Mouse (Mus musculus): ENCODE data around the gene Sox10. TPM values are rescaled to one million over a fixed set of nuclear protein-coding genes. Genes with fewer than 3 reads are reported as not detected.

The Sox10 gene
- polyA plus RNA-seq, 1 experiment: 0.75 TPM

DNA sequence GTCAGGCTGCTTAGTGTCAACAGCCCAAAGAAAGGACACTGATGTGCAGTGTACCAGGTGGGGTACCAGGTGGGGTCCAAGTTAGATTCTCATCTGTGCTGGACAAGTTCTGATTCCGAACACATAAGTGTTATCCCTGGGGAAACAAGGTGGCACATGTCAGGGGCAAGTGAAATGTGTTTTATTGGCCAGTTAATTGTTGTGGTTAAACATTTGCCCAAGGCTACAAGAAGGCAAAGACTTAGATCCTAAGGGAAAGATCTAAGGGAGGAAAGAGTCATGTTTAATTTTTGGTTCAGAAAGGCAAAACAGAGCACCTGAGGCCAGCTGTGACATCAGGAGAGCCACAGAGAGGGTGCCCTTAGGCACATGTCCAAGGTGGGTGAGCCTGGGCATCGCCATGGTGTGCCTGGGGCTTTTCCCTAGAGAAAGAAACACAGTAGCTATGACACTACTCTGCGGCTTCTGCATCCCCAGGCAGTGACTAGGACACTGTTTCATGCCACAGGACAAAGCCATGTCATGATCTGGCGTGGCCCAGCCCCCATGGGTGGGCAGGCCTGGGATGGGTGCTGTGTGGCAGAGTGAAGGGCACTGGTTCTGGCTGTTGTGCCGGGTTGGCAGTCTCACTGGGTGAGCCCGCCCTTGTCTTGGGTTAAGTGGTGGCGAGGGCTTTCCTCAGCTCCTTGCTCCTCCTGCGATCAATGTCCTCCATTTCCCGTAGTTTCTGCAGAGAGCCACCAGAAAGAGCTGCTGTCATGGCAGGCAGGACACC lies 30.4 kb downstream of the Sox10 start:
- DNase-seq: peak; percentile 50
- peaks cover 37% of the 10 kb centered on the region for H3K4me1 ChIP-seq (ENCODE audit: control insufficient read depth, insufficient read depth, low read length)
- peak overlapping the region; percentile 68 for H3K27ac ChIP-seq (ENCODE audit: insufficient read depth, low read depth, low read length)
- no peak overlapping the region for H3K4me3 ChIP-seq (ENCODE audit: insufficient read depth, low read depth, low read length)
- H3K36me3 ChIP-seq (ENCODE audit: control insufficient read depth, insufficient read depth, low read length): no peaks in the 10 kb centered on the region
- no peaks in the 10 kb centered on the region for H3K27me3 ChIP-seq (replicated peaks; ENCODE audit: control insufficient read depth, insufficient read depth, low read length)
- 68% methylated on average over 9 of the region's 9 CpGs for WGBS
- TF ChIP-seq CTCF (conservative IDR thresholded peaks at IDR 0.05; ENCODE audit: insufficient read depth, insufficient read length, low read depth, low read length) (no peak), POLR2A (IDR thresholded peaks at IDR 0.05; ENCODE audit: low read depth, low read length) (no peak)

DNA sequence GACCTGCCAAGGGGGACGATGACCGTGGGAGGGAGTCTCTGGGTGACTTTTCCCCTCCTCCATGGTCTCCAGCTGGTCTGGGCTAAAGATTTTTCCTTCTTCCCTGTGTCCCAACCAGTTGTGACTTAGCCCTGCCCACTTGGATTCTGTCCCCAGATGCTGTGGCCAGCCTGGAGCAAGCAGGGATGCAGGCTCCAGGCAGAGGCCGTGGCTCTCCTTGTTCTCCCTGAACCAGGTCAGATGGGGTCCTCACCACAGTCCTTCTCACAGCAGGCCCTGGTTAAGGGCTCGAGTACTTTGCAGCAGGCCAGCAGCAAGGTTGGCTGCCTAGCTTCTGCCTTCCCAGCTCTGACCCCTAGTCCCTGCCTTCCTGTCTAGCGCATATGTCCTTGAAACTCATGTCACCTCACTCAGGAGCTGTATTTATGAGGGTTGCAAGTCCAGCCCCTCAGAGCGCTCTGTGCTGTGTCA lies 31.8 kb downstream of the Sox10 start:
- Histone ChIP-seq H3K4me1 (ENCODE audit: control insufficient read depth, insufficient read depth, low read length) (peaks cover 37% of the 10 kb centered on the region), H3K27ac (ENCODE audit: insufficient read depth, low read depth, low read length) (peak overlapping the region; percentile 68), H3K36me3 (ENCODE audit: control insufficient read depth, insufficient read depth, low read length) (no peaks in the 10 kb centered on the region), H3K27me3 (replicated peaks; ENCODE audit: control insufficient read depth, insufficient read depth, low read length) (no peaks in the 10 kb centered on the region), H3K4me3 (ENCODE audit: insufficient read depth, low read depth, low read length) (no peak overlapping the region)
- 60% methylated on average over 6 of the region's 6 CpGs for WGBS
- TF ChIP-seq POLR2A (IDR thresholded peaks at IDR 0.05; ENCODE audit: low read depth, low read length): no peak
- TF ChIP-seq CTCF (conservative IDR thresholded peaks at IDR 0.05; ENCODE audit: insufficient read depth, insufficient read length, low read depth, low read length): no peak
- DNase-seq: peak; percentile 62

DNA sequence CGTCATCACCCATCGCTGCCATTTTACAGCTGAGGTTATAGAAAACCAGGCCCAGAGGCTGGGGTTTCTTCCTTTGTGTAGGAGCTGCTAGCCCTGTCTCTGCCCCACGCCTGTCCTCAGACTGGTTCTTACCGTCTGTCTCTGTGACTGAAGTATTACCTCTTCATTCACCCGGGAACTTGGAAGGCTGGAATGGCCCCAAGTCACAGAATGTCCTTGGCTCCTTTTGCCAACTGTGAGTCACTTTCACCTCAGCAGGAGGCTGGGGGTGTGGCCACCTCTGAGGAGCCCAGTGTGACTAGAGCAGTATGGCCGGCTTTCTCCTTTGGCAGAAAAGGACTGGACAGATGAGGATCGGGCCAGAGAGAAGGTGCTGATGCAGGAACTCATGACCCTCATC lies 33.6 kb downstream of the Sox10 start:
- TF ChIP-seq POLR2A (IDR thresholded peaks at IDR 0.05; ENCODE audit: low read depth, low read length) (no peak), CTCF (conservative IDR thresholded peaks at IDR 0.05; ENCODE audit: insufficient read depth, insufficient read length, low read depth, low read length) (no peak)
- DNase-seq: peak; percentile 97
- 35% methylated on average over 7 of the region's 7 CpGs for WGBS
- H3K4me1 ChIP-seq (ENCODE audit: control insufficient read depth, insufficient read depth, low read length): peaks cover 37% of the 10 kb centered on the region
- H3K27me3 ChIP-seq (replicated peaks; ENCODE audit: control insufficient read depth, insufficient read depth, low read length): no peaks in the 10 kb centered on the region
- H3K4me3 ChIP-seq (ENCODE audit: insufficient read depth, low read depth, low read length): peak overlapping the region; percentile 45
- H3K27ac ChIP-seq (ENCODE audit: insufficient read depth, low read depth, low read length): peak overlapping the region; percentile 90
- no peaks in the 10 kb centered on the region; the same call in 1 of the 2 replicates for H3K36me3 ChIP-seq (ENCODE audit: control insufficient read depth, insufficient read depth, low read length)

DNA sequence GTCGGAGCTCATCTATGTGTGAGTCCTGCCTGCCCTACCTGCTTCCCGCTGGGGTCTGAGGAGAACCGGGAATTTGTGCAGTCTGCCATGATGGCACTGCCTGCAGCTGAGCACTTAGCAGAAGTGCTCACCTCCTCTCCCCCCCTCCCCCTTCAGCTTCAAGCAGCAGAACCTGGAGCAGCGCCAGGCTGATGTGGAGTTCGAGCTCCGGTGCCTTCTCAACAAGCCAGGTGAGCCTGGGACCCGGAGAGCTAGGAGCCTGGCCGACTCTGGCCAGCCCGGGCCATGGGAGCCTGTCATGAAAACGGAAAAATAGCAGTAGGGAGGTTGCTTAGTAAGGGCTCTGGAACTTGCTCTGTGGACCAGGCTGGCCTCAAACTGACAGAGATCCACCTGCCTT lies 34.3 kb downstream of the Sox10 start:
- DNase-seq: peak; percentile 77
- Histone ChIP-seq H3K4me1 (ENCODE audit: control insufficient read depth, insufficient read depth, low read length) (peaks cover 31% of the 10 kb centered on the region), H3K27me3 (replicated peaks; ENCODE audit: control insufficient read depth, insufficient read depth, low read length) (no peaks in the 10 kb centered on the region), H3K4me3 (ENCODE audit: insufficient read depth, low read depth, low read length) (no peak overlapping the region), H3K27ac (ENCODE audit: insufficient read depth, low read depth, low read length) (peak overlapping the region; percentile 72), H3K36me3 (ENCODE audit: control insufficient read depth, insufficient read depth, low read length) (no peaks in the 10 kb centered on the region; the same call in 1 of the 2 replicates)
- WGBS: 41% methylated on average over 10 of the region's 10 CpGs
- TF ChIP-seq CTCF (conservative IDR thresholded peaks at IDR 0.05; ENCODE audit: insufficient read depth, insufficient read length, low read depth, low read length): no peak

DNA sequence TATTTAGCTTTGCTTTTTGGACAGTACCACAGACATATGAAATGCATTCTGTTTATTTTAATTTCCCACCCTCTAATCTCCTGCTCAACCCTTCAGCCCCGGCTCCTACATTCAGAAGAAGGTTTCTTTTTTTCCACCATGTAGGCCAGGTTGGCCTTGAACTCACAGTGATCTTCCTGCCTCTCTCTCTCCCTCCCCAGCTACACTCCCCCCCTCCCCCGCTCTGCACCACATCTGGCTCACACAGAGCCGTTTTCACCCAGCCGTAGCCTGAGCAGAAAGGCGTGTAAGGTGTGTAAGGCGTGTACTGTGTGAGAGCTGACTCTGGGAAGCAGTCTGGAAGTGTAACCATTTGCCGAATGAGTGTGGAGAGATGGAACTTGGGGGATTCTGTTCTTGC lies 35.7 kb downstream of the Sox10 start:
- Histone ChIP-seq H3K27me3 (replicated peaks; ENCODE audit: control insufficient read depth, insufficient read depth, low read length) (no peaks in the 10 kb centered on the region), H3K36me3 (ENCODE audit: control insufficient read depth, insufficient read depth, low read length) (no peaks in the 10 kb centered on the region; the same call in 1 of the 2 replicates), H3K27ac (ENCODE audit: insufficient read depth, low read depth, low read length) (no peak overlapping the region), H3K4me3 (ENCODE audit: insufficient read depth, low read depth, low read length) (no peak overlapping the region), H3K4me1 (ENCODE audit: control insufficient read depth, insufficient read depth, low read length) (peaks cover 17% of the 10 kb centered on the region)
- WGBS: 62% methylated on average over 7 of the region's 7 CpGs
- TF ChIP-seq POLR2A (IDR thresholded peaks at IDR 0.05; ENCODE audit: low read depth, low read length): no peak
- TF ChIP-seq CTCF (conservative IDR thresholded peaks at IDR 0.05; ENCODE audit: insufficient read depth, insufficient read length, low read depth, low read length): no peak
- DNase-seq: no peak

DNA sequence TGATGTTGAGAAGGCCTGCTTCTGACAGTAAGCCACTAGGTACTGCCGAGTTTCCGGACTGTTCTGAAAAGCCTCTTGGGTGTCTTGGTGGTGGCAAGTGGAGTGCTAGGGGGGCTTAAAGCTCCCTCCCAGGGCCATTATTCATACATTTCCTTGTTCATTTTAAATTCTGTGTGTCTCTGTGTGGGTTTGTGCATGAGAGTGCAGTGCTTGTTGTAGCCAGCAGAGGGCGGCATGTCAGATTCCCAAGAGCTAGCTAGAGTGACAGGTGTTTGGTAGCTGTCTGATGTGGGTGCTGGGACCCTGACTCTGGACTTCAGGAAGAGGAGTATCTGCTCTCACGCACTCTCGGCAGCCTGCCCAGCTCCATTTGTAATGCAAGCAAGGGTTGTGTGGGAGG lies 36.8 kb downstream of the Sox10 start:
- H3K36me3 ChIP-seq (ENCODE audit: control insufficient read depth, insufficient read depth, low read length): no peaks in the 10 kb centered on the region; the same call in 1 of the 2 replicates

DNA sequence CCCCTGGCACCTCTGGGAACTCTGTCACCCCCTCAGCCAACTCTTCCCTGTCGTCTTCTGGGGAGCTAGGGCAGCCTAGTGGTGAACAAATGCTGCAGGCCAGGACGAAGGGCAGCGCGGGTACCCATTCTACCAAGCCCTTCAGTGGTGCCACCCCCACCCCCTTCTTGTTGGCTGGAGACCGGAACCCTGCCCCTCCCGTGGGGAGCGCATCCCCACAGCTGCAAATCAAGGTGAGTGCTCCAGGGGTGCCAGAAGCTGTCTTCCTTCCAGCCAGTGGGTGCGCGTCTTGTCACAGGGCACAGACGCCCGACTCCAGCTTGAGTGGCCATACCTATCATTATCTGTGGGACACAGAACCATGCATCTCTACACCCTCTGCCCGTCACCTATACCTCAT lies 37.9 kb downstream of the Sox10 start:
- 95% methylated on average over 12 of the region's 12 CpGs for WGBS
- H3K27me3 ChIP-seq (replicated peaks; ENCODE audit: control insufficient read depth, insufficient read depth, low read length): no peaks in the 10 kb centered on the region
- no peak overlapping the region for H3K4me3 ChIP-seq (ENCODE audit: insufficient read depth, low read depth, low read length)
- no peak overlapping the region for H3K27ac ChIP-seq (ENCODE audit: insufficient read depth, low read depth, low read length)
- H3K4me1 ChIP-seq (ENCODE audit: control insufficient read depth, insufficient read depth, low read length): peaks cover 10% of the 10 kb centered on the region
- no peak for DNase-seq
- H3K36me3 ChIP-seq (ENCODE audit: control insufficient read depth, insufficient read depth, low read length): no peaks in the 10 kb centered on the region; the same call in 1 of the 2 replicates
- no peak for TF ChIP-seq POLR2A (IDR thresholded peaks at IDR 0.05; ENCODE audit: low read depth, low read length)
- no peak for TF ChIP-seq CTCF (conservative IDR thresholded peaks at IDR 0.05; ENCODE audit: insufficient read depth, insufficient read length, low read depth, low read length)

More for the DNA sequence above, 36.8 kb downstream of the Sox10 start:
- WGBS: 98% methylated on average over 5 of the region's 5 CpGs
- Histone ChIP-seq H3K4me3 (ENCODE audit: insufficient read depth, low read depth, low read length) (no peak overlapping the region), H3K27ac (ENCODE audit: insufficient read depth, low read depth, low read length) (no peak overlapping the region), H3K4me1 (ENCODE audit: control insufficient read depth, insufficient read depth, low read length) (peaks cover 10% of the 10 kb centered on the region), H3K27me3 (replicated peaks; ENCODE audit: control insufficient read depth, insufficient read depth, low read length) (no peaks in the 10 kb centered on the region)
- no peak for DNase-seq
- TF ChIP-seq POLR2A (IDR thresholded peaks at IDR 0.05; ENCODE audit: low read depth, low read length) (no peak), CTCF (conservative IDR thresholded peaks at IDR 0.05; ENCODE audit: insufficient read depth, insufficient read length, low read depth, low read length) (peak; percentile 46)
